Mouse (Mus musculus): ENCODE data around the gene Rapgef6. TPM values are rescaled to one million over a fixed set of nuclear protein-coding genes. Genes with fewer than 3 reads are reported as not detected.

Rapgef6 gene
- polyA plus RNA-seq, 1 experiment from 2014 or later: 27.2 TPM

GRCm38 (mm10) chr11:54726571-54727062 lies 204.0 kb downstream of the Rapgef6 start:
- Histone ChIP-seq H3K4me2 (no peak overlapping the region), H3K9me3 (ENCODE audit: control insufficient read depth, low read length) (no peaks in the 10 kb centered on the region), H3K4me3 (ENCODE audit: low read depth, low read length) (no peak overlapping the region), H3K27ac (ENCODE audit: low read depth, low read length) (no peak overlapping the region), H3K27me3 (replicated peaks; ENCODE audit: control insufficient read depth, insufficient read depth, low read length) (no peaks in the 10 kb centered on the region), H3K9ac (ENCODE audit: low read depth, low read length) (no peak overlapping the region), H3K4me1 (replicated peaks; ENCODE audit: control insufficient read depth, insufficient read depth, low read length) (no peaks in the 10 kb centered on the region), H3K36me3 (ENCODE audit: control insufficient read depth, insufficient read depth, low read length) (no peaks in the 10 kb centered on the region; the same call in 1 of the 2 replicates)
- no peak for DNase-seq (ENCODE audit: low spot score)
- 72% methylated on average over 3 of the region's 3 CpGs for whole genome bisulfite sequencing
- ATAC-seq (replicated peaks; ENCODE audit: low FRiP score): no peak

GRCm38 (mm10) chr11:54727327-54727901 lies 204.8 kb downstream of the Rapgef6 start:
- DNase-seq (ENCODE audit: low spot score) (no peak), ATAC-seq (replicated peaks; ENCODE audit: low FRiP score) (no peak)
- Histone ChIP-seq H3K9me3 (ENCODE audit: control insufficient read depth, low read length) (no peaks in the 10 kb centered on the region), H3K36me3 (ENCODE audit: control insufficient read depth, insufficient read depth, low read length) (no peaks in the 10 kb centered on the region; the same call in 1 of the 2 replicates), H3K27me3 (replicated peaks; ENCODE audit: control insufficient read depth, insufficient read depth, low read length) (no peaks in the 10 kb centered on the region), H3K27ac (ENCODE audit: low read depth, low read length) (no peak overlapping the region), H3K9ac (ENCODE audit: low read depth, low read length) (no peak overlapping the region), H3K4me1 (replicated peaks; ENCODE audit: control insufficient read depth, insufficient read depth, low read length) (no peaks in the 10 kb centered on the region), H3K4me2 (no peak overlapping the region), H3K4me3 (ENCODE audit: low read depth, low read length) (no peak overlapping the region)
- 65% methylated on average over 5 of the region's 5 CpGs for WGBS

GRCm38 (mm10) chr11:54728371-54728770 lies 205.7 kb downstream of the Rapgef6 start:
- Histone ChIP-seq H3K4me2 (no peak overlapping the region), H3K9ac (ENCODE audit: low read depth, low read length) (no peak overlapping the region), H3K36me3 (ENCODE audit: control insufficient read depth, insufficient read depth, low read length) (no peaks in the 10 kb centered on the region; the same call in 1 of the 2 replicates), H3K9me3 (ENCODE audit: control insufficient read depth, low read length) (no peaks in the 10 kb centered on the region), H3K4me1 (replicated peaks; ENCODE audit: control insufficient read depth, insufficient read depth, low read length) (no peaks in the 10 kb centered on the region), H3K27ac (ENCODE audit: low read depth, low read length) (no peak overlapping the region), H3K4me3 (ENCODE audit: low read depth, low read length) (no peak overlapping the region), H3K27me3 (replicated peaks; ENCODE audit: control insufficient read depth, insufficient read depth, low read length) (no peaks in the 10 kb centered on the region)
- WGBS: 81% methylated on average over 2 of the region's 2 CpGs
- ATAC-seq (replicated peaks; ENCODE audit: low FRiP score): no peak
- DNase-seq (ENCODE audit: low spot score): no peak

- Histone ChIP-seq H3K27me3 (replicated peaks; ENCODE audit: control insufficient read depth, insufficient read depth, low read length) (no peaks in the 10 kb centered on the region), H3K9ac (ENCODE audit: low read depth, low read length) (no peak overlapping the region), H3K9me3 (ENCODE audit: control insufficient read depth, low read length) (no peaks in the 10 kb centered on the region), H3K4me1 (replicated peaks; ENCODE audit: control insufficient read depth, insufficient read depth, low read length) (no peaks in the 10 kb centered on the region), H3K4me2 (no peak overlapping the region), H3K4me3 (ENCODE audit: low read depth, low read length) (no peak overlapping the region), H3K36me3 (ENCODE audit: control insufficient read depth, insufficient read depth, low read length) (peaks cover under 1% of the 10 kb centered on the region), H3K27ac (ENCODE audit: low read depth, low read length) (no peak overlapping the region)
- no peak for DNase-seq (ENCODE audit: low spot score)
- ATAC-seq (replicated peaks; ENCODE audit: low FRiP score): no peak
- 68% methylated on average over 3 of the region's 3 CpGs for WGBS
Measured at GRCm38 (mm10) chr11:54729311-54729710, 206.7 kb downstream of the Rapgef6 start.

GRCm38 (mm10) chr11:54730931-54731330 lies 208.3 kb downstream of the Rapgef6 start:
- H3K36me3 ChIP-seq (ENCODE audit: control insufficient read depth, insufficient read depth, low read length): peaks cover 2% of the 10 kb centered on the region
- H3K4me2 ChIP-seq: no peak overlapping the region
- DNase-seq (ENCODE audit: low spot score) (no peak), ATAC-seq (replicated peaks; ENCODE audit: low FRiP score) (no peak)
- no peaks in the 10 kb centered on the region for H3K4me1 ChIP-seq (replicated peaks; ENCODE audit: control insufficient read depth, insufficient read depth, low read length)
- H3K27ac ChIP-seq (ENCODE audit: low read depth, low read length): no peak overlapping the region
- H3K4me3 ChIP-seq (ENCODE audit: low read depth, low read length): no peak overlapping the region
- H3K9ac ChIP-seq (ENCODE audit: low read depth, low read length): no peak overlapping the region
- 87% methylated on average over 5 of the region's 5 CpGs for WGBS
- H3K27me3 ChIP-seq (replicated peaks; ENCODE audit: control insufficient read depth, insufficient read depth, low read length): no peaks in the 10 kb centered on the region
- no peaks in the 10 kb centered on the region for H3K9me3 ChIP-seq (ENCODE audit: control insufficient read depth, low read length)

- no peak overlapping the region for H3K27ac ChIP-seq (ENCODE audit: low read depth, low read length)
- H3K4me2 ChIP-seq: no peak overlapping the region
- ATAC-seq (replicated peaks; ENCODE audit: low FRiP score): no peak
- H3K27me3 ChIP-seq (replicated peaks; ENCODE audit: control insufficient read depth, insufficient read depth, low read length): no peaks in the 10 kb centered on the region
- H3K4me3 ChIP-seq (ENCODE audit: low read depth, low read length): no peak overlapping the region
- no peaks in the 10 kb centered on the region for H3K9me3 ChIP-seq (ENCODE audit: control insufficient read depth, low read length)
- H3K4me1 ChIP-seq (replicated peaks; ENCODE audit: control insufficient read depth, insufficient read depth, low read length): no peaks in the 10 kb centered on the region
- DNase-seq (ENCODE audit: low spot score): no peak
- peaks cover 2% of the 10 kb centered on the region for H3K36me3 ChIP-seq (ENCODE audit: control insufficient read depth, insufficient read depth, low read length)
- WGBS: 65% methylated on average over 7 of the region's 7 CpGs
- no peak overlapping the region for H3K9ac ChIP-seq (ENCODE audit: low read depth, low read length)
Measured at GRCm38 (mm10) chr11:54731367-54731766, 208.7 kb downstream of the Rapgef6 start.

GRCm38 (mm10) chr11:54733546-54733945 lies 210.9 kb downstream of the Rapgef6 start:
- Histone ChIP-seq H3K4me3 (ENCODE audit: low read depth, low read length) (no peak overlapping the region), H3K36me3 (ENCODE audit: control insufficient read depth, insufficient read depth, low read length) (peaks cover 2% of the 10 kb centered on the region; the same call in 1 of the 2 replicates), H3K4me1 (replicated peaks; ENCODE audit: control insufficient read depth, insufficient read depth, low read length) (no peaks in the 10 kb centered on the region), H3K27ac (ENCODE audit: low read depth, low read length) (no peak overlapping the region), H3K27me3 (replicated peaks; ENCODE audit: control insufficient read depth, insufficient read depth, low read length) (no peaks in the 10 kb centered on the region), H3K9me3 (ENCODE audit: control insufficient read depth, low read length) (no peaks in the 10 kb centered on the region), H3K4me2 (no peak overlapping the region), H3K9ac (ENCODE audit: low read depth, low read length) (no peak overlapping the region)
- WGBS: 76% methylated on average over 7 of the region's 7 CpGs
- ATAC-seq (replicated peaks; ENCODE audit: low FRiP score) (no peak), DNase-seq (ENCODE audit: low spot score) (no peak)

GRCm38 (mm10) chr11:54735114-54735513 lies 212.5 kb downstream of the Rapgef6 start:
- no peaks in the 10 kb centered on the region for H3K27me3 ChIP-seq (replicated peaks; ENCODE audit: control insufficient read depth, insufficient read depth, low read length)
- peaks cover 5% of the 10 kb centered on the region; the same call in 1 of the 2 replicates for H3K4me1 ChIP-seq (replicated peaks; ENCODE audit: control insufficient read depth, insufficient read depth, low read length)
- no peak overlapping the region for H3K27ac ChIP-seq (ENCODE audit: low read depth, low read length)
- ATAC-seq (replicated peaks; ENCODE audit: low FRiP score): no peak
- no peak for DNase-seq (ENCODE audit: low spot score)
- H3K4me3 ChIP-seq (ENCODE audit: low read depth, low read length): no peak overlapping the region
- no peaks in the 10 kb centered on the region for H3K9me3 ChIP-seq (ENCODE audit: control insufficient read depth, low read length)
- 83% methylated on average over 1 of the region's 1 CpGs for WGBS
- H3K9ac ChIP-seq (ENCODE audit: low read depth, low read length): no peak overlapping the region
- peaks cover 4% of the 10 kb centered on the region; the same call in 1 of the 2 replicates for H3K36me3 ChIP-seq (ENCODE audit: control insufficient read depth, insufficient read depth, low read length)
- H3K4me2 ChIP-seq: no peak overlapping the region

GRCm38 (mm10) chr11:54736903-54737302 lies 214.3 kb downstream of the Rapgef6 start:
- WGBS: 69% methylated on average over 5 of the region's 5 CpGs
- H3K27ac ChIP-seq (ENCODE audit: low read depth, low read length): no peak overlapping the region
- no peak for DNase-seq (ENCODE audit: low spot score)
- no peak for ATAC-seq (replicated peaks; ENCODE audit: low FRiP score)
- no peaks in the 10 kb centered on the region for H3K27me3 ChIP-seq (replicated peaks; ENCODE audit: control insufficient read depth, insufficient read depth, low read length)
- H3K9ac ChIP-seq (ENCODE audit: low read depth, low read length): no peak overlapping the region
- H3K4me2 ChIP-seq: no peak overlapping the region
- H3K4me1 ChIP-seq (replicated peaks; ENCODE audit: control insufficient read depth, insufficient read depth, low read length): peaks cover 5% of the 10 kb centered on the region; the same call in 1 of the 2 replicates
- peaks cover 6% of the 10 kb centered on the region; the same call in 1 of the 2 replicates for H3K36me3 ChIP-seq (ENCODE audit: control insufficient read depth, insufficient read depth, low read length)
- no peaks in the 10 kb centered on the region for H3K9me3 ChIP-seq (ENCODE audit: control insufficient read depth, low read length)
- no peak overlapping the region for H3K4me3 ChIP-seq (ENCODE audit: low read depth, low read length)
